Mouse (Mus musculus): ENCODE data around the gene Rwdd1.
"Not testable (repeated sequence)": the region's sequence is repeated elsewhere in the genome, so short reads cannot be mapped to it uniquely, and the experiment has no call there.

Gene Rwdd1

DNA sequence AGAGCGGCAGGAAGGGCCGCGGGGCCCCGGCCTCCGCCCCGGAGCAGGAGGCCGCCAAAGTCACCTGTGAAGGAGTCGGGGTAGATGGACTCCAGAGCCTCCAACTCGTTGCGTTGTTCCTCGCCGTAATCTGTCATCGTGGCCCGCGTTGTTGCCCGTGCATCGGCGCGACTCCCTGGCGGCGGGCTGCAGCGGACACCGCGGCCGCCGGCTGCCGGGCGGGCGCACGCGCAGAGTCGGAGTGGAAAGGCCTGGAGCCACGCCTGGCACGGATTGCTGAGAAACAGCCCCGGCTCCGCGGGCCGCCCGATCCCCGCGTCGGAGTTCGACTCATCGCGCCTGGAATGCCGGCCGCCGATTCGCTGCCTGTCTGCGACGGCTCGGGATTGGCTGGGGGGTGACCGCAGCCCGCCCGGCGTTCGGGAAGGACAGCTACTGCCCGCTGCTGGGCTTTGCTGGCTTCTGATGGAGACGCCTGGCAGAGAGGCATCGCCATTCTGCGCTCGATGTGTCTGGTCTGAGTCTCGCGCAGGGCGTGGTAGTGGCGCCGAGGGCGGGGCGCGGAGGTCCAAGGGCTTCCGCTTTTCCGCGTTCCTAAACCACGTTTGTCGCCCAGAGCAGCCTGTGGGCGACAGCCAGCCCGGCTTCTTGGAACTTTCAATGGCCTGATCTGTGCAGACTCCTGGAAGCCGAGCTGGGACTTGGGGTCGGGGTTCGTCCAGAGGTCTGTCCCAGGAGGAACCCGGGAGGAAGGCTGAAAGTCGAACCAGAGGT, at the start of gene Rwdd1:
Rwdd1 (minus strand) TSS at position 323 of the 774 bp plus-strand sequence.
- DNase-seq (ENCODE audit: low spot score): peak; percentile 96

DNA sequence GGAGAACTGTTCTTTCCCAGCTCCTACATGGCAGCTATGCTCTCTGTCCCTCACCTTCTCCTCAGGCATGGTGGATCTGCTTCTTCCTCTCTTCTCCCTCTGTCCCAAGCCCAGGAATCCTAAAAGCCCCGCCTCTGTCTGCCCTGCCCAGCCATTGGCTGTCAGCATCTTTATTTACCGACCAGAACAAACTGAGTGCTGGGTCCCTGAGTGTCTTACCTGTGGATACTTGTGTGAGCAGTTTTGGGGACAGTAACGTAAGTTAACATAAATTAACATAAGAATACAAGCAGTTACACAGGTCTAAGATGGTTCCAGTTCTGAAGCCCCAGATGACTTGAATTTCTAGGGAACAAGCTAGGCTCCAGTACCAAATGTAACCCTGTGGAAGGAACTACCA, 47.2 kb upstream of the Rwdd1 start:
- no peak for DNase-seq (ENCODE audit: low spot score)

DNA sequence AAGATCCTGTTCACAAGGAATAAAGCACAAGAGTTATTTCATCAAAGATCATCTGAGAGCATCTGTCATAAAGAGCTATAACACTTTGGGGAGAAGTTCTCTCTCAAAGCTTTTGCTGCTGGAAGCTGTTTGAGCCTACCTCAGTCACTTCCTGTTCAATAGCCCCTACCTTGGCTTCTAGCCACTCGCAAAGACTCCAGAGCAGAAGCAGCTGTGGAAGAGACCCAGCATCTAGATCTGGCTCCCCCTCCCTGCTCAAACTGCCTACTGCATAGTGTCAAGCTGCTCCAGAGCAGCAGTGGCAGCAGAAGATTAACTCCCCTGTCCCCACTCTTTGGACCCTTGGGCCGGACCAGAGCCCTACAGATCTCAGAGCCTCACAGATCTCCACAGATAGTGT, 34.6 kb upstream of the Rwdd1 start:
- DNase-seq (ENCODE audit: low spot score): no peak

DNA sequence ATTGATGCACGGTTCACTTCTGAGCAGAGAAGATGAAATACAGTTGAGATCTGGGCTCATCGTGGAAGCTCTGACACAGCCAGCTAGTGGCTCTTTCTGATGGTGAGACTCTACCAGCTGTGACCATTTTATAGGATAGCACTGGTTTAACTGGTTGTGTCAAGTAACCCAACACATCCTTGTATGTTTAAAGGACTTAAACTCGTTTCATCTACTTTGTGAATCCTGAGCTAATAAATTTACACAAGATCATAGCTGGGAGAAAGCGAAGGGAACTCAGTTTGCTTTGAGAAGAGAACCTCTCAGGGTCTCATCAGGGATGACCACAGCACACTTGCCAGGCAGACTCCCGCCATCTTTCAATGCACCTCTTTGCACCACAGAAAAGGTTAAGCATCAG, 24.8 kb upstream of the Rwdd1 start, which contains the start of gene Calhm4:
Calhm4 (minus strand) TSS at position 101 of the 400 bp plus-strand sequence.
- no peak for DNase-seq (ENCODE audit: low spot score)

DNA sequence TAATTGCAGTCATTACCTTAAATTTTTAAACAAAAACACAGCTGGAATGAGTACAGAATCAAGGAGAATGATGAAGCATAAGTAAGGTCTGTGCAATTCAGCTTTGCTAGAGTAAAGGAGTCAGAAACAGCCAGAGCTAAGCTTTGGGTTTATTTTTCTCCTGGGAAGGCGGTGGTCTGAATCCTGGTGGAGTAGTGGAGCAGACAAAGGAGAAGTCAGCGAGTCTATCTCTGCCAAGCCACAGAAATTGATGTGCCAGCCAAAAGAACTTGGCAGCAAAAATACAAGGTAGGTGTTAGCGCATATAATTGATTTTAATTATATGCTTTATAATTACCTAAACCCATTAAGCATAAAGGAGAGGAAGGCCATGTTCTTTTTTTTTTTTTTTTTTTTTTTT, 18.0 kb upstream of the Rwdd1 start, which contains the start of gene Trappc3l:
Trappc3l (plus strand) TSS at position 197 of the 400 bp plus-strand sequence.
- no peak for DNase-seq (ENCODE audit: low spot score)

DNA sequence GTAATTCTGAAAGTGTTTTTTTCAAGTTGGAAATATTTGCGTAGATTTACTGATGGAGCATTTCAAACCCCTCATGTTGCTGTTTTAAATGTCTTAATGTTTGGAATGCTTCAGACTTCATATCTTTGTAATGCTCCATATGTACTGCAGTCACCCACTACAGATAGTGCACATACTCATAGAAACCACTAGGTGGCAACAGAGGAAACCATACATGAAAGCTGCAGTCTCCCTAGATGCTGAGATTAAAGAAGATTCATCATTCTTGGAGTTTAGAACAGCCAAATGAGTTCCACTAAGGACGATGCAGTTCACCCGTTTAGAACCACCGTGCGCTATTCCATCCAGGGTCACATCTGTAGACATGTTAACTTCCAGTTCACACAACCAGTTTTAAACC, 17.2 kb upstream of the Rwdd1 start:
- DNase-seq (ENCODE audit: low spot score): no peak

DNA sequence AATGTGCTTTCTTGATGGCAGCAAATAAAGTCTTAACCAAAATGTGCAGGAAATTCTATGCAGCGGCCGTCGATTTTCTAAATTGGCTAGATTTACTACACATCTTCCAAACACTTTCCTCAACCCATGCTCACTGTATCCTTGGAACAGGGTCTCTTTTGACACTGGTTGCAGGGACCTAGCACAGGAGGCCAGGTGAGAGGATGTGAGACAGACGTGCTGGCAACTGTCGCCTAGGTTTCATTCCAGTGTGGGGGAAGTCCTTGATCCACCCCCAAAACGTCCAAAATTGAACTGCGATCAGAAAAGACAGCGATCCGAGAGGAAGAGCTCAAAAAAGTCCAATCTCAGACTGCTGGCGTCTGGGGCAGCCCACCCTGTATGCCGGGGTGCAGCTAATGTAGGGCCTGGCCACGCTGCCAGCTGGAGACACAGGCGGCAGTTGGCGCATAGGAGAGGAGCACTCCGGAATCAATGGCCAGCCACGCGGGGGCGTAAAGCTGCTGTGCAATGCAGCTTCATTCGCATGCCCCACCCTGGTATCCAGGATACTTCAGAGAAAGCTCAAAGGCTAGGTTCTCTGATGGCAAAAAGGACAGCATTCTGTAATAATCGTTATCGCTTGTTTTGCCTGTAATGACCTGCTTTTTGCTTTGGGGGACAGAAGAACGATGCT, 14.3 kb upstream of the Rwdd1 start:
- DNase-seq (ENCODE audit: low spot score): peak; percentile 81

DNA sequence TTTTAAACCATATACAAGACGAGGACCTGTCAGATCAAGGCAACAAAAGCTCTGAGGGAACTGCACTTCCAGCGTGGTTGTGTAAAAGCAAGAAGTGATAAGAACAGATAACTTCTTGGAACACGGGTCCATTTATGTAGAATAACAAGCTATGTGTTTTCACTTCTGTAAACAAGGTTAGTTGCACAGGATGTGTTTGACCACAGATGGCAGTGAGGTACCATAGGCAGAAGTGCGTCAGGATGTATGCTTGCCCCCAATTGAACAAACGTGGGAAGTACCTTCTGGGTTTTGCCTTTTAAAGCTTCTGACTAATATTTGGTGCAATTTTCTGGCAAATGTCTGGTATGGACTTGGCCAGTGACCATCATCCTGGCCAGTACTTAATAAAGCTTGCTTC, 10.9 kb upstream of the Rwdd1 start:
- no peak for DNase-seq (ENCODE audit: low spot score)

DNA sequence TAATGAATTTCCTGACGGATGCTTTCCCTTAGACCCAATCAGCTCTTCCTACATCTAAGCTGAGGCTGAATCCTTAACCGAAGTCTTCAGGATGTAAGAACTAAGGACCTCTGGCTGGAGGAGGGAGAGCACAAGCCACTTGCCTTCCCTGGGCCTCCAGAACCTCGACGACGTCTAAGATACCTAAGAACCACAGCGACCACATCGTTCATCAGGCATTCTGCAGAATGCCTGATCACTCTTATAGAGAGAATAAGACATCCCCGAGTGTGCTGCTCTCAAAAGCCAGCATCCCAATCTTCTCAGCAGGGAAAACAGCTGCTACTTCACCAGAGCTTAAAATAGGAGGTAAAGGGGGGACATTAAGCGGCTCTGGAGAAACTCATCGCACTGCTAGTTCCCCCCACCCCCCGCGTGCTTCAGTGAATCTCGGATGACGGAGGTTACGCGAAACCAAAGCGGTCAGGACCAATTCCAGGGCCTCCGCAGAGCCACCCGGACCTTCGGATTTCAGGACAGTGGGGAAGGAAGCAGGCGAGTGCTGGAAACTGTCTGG, 600 bp downstream of the Rwdd1 start:
- no peak for DNase-seq (ENCODE audit: low spot score)

DNA sequence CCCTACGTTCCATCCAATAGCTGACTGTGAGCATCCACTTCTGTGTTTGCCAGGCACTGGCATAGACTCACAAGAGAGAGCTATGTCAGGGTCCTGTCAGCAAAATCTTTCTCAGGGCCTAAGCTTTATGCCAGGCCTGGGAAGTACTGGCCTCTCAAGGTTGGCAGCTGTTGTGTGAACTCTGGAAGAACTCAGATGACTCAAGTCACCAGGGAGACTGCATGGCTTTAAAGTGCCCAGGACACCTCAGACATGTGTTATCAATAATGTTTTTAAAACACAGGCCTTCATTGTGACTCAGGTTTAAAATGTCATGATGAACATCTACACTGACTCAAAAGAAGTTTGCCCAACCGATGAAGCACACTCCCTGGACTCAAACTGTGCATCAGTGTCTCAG, 6.2 kb downstream of the Rwdd1 start:
- DNase-seq (ENCODE audit: low spot score): no peak

DNA sequence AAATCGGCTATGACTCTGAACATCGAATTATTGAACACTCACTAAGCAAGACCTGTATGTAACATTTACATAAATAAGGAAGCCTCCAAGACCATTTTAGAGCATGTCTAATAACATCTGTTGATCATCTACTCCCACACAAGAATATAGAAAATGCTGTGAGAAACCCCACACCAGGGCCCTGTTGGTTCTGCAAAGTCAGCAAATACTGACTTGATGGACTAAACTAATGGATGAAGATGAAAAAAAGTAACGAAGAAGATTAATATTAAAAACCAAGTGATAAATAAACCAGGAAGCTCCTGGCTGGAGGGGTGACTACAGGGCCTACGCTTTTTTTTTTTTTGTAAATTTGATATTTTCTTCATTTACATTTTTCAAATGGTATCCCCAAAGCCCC, 6.8 kb downstream of the Rwdd1 start:
- no peak for DNase-seq (ENCODE audit: low spot score)

DNA sequence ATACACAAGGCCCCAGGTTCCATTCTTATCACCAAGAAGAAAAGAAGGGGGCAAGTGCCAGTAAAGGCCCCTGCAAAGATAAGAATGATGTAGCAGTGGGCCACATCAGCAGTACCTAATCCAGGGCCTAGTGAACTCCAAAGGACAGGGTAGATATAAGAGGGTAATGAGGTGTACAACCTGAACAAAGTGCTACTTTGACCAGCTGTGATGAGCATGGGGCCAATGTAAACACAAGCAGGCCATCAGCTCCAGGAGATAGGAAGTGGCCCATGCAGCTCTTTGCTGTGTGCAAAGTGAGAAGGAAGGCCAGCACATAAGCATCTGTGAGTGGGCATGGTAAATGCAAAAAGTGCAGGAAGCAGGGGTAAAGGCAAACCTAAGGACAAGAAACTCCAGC, 21.0 kb downstream of the Rwdd1 start:
- DNase-seq (ENCODE audit: low spot score): no peak

DNA sequence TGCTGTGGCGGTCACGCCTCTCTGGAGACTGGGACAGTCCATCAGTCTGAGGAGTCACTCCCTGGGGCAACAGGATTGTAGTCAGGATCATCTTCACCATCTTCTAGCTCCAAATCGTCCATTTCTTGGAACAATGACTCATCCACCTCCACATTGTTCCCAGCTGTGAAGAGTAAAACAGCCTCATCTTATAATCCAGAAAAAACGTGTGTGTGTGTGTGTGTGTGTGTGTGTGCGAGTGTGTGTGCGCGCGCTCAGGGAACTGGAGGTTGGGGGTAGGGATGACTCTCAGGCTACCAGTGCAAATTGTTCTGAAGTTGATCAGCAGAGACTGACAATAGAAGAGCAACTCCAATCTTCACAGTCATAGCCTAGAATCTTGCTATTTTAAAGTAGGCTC, 22.7 kb downstream of the Rwdd1 start:
- not testable (repeated sequence) for DNase-seq (ENCODE audit: low spot score)

DNA sequence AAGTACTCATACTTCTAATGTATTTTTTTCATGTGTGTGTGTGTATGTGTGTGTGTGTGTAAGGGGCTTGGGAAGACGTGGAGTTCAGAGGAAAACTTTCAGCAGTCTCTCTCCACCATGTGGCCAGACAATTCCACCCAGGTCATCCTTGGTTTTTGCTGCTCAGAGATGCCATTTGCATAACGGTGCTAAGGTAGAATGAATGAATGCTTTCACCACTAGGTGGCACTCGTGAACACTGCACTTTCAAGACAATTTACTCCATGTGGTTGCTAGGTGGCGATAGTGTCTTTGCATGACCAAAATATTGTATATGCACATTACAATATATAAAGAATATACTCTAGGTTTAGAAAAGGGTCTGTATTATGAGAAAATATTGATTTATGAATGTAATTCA, 32.7 kb downstream of the Rwdd1 start:
- DNase-seq (ENCODE audit: low spot score): peak; percentile 64

DNA sequence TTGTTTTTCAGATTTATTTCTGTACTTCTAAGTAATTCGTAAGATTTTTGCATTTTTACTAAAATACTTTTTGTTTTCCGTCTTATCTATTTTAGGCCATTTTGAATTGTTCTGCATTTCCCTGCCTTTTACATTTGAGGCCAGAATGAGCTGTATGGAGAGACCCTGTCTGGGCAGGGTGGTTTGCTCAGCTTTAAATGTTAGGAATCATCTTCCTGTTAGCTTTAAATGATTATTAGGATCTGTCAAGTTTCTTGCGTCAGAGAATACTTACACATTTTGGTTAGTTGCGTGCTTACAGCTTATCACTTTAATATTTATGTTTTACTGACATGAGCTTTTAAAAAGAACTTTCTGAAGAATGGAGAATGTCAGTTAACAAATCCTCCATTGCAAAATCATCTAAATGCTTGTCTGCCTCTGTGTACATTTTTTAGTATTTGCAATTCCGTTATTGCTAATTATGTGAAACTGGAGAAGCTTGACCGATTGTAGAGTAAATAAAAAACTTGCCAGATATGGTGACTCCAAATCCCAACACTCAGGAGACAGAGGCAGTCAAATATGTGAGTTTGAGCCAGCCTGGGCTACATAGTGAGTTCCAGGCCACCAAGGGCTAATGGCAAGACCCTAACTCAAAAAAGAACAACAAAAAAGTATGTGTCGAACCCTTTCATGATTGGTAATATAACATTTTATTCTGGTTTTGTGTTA, 44.5 kb downstream of the Rwdd1 start:
- no peak for DNase-seq (ENCODE audit: low spot score)

DNA sequence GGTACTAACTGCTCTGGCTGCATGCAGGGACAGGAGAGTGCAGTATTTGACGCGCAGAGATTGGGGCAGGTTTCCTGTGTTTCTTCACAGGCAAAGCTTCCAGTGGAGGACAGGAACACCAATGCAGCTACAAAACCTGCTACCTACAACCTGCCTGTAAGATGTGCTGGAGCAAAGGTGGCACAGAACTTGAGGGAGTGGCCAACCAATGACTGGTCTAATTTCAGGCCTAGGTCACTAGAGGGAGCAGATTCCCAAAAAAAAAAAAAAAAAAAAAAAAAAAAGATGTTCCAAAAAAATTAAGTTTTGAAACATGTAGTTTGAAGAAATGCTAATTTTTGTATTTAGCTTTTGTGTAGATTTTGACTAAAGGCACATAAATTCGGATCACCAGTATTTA, 66.9 kb downstream of the Rwdd1 start:
- no peak for DNase-seq (ENCODE audit: low spot score)

DNA sequence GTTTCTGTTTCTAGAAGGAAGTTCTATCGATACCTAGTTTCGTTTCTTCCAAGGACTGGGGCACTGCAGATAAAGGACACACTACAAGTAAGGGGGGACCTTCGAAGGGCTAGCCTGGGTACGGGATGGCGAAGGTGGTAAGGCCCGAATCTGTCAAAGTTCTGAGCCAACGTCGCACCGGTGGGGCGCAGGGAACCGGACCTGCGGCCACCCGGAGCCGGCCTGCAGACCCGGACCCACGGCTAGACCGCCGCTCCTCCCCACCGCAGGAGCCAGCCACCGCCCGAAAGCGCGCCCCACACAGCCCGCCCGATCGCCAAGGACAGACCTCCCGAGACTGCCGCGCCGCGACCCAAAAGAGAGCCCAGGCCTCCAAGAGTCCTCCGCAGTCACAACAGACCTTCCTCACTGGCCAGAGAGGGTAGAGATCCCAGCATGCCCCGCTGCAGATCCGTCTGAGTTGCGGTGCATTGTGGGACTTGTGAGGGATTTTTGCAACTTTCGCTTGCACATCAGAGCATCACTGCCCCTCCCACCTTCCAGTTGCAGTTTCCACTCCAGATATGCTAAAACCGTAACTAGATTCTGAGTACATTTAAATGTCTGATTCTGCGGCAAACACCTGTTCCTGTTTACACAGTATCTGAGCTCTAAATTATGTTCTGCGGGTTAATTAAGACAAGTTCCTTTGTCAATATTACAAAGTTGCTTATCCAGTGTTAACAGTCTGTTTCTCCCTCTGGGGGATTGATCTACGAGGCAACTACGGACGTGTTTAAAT, 68.4 kb downstream of the Rwdd1 start, which contains the start of gene Zup1:
Zup1 (minus strand) TSS at position 467 of the 781 bp plus-strand sequence.
- peak; percentile 88 for DNase-seq (ENCODE audit: low spot score)
